Mouse (Mus musculus) liver, adult 2 months (tissue): ENCODE data around the gene Gadd45a. TPM values are rescaled to one million over a fixed set of nuclear protein-coding genes. Genes with fewer than 3 reads are reported as not detected.

ENCODE experiments used
- DNase-seq: peaks from one replicate; pipeline ENCODE4 v3.0.0-alpha.2; 2011; ENCODE audit warnings: low read depth, low spot score; ENCODE audit errors: extremely low read depth
- H3K27ac ChIP-seq: fragments of 200-500 bp; replicated peaks from 2 replicates; pipeline ENCODE4 v1.5.1; 2012; ENCODE audit warnings: low read depth, mild to moderate bottlenecking, control low read depth, inconsistent platforms, low read length; ENCODE audit not compliant: insufficient read depth
- H3K27me3 ChIP-seq: fragments of 200-500 bp; 2 replicates; pipeline ENCODE4 v1.6.1; 2012; ENCODE audit warnings: mild to moderate bottlenecking, moderate library complexity, low read length, inconsistent platforms; ENCODE audit not compliant: control insufficient read depth, insufficient read depth
- H3K36me3 ChIP-seq: fragments of 200-500 bp; 2 replicates; pipeline ENCODE4 v1.6.1; 2012; ENCODE audit warnings: low read length, inconsistent platforms; ENCODE audit not compliant: control insufficient read depth, insufficient read depth
- H3K4me1 ChIP-seq: fragments of 200-500 bp; 2 replicates; pipeline ENCODE4 v1.6.1; 2011; ENCODE audit warnings: low read length; ENCODE audit not compliant: control insufficient read depth, insufficient read depth
- H3K4me3 ChIP-seq: fragments of 200-500 bp; 2 replicates; pipeline ENCODE4 v1.5.1; 2011; ENCODE audit warnings: low read depth, mild to moderate bottlenecking, control low read depth, low read length, moderate library complexity; ENCODE audit not compliant: insufficient read depth
- H3K79me2 ChIP-seq: fragments of 200-500 bp; 2 replicates; pipeline ENCODE4 v1.6.1; 2012; ENCODE audit warnings: inconsistent platforms, mild to moderate bottlenecking, low read length, moderate library complexity; ENCODE audit not compliant: control insufficient read depth, insufficient read depth
- H3K9ac ChIP-seq: fragments of 200-500 bp; 2 replicates; pipeline ENCODE4 v1.6.1; 2012; ENCODE audit warnings: low read depth, mild to moderate bottlenecking, control low read depth, inconsistent platforms, low read length
- CTCF ChIP-seq: fragments of 200-500 bp; IDR thresholded peaks from 2 replicates; pipeline ENCODE4 v1.5.1; 2011; ENCODE audit warnings: low read depth, low read length, control low read depth
- POLR2A ChIP-seq: fragments of 200-500 bp; IDR thresholded peaks from 2 replicates; pipeline ENCODE4 v1.6.1; 2011; ENCODE audit warnings: low read length, control low read depth; ENCODE audit not compliant: insufficient read depth; ENCODE audit errors: extremely low read depth
- whole genome bisulfite sequencing: fragments of 180-500 bp; shearing (Covaris S2); methylation state at CpG from one replicate; pipeline ENCODE4 v1.1.7; 2018; 5-methylcytosine and 5-hydroxymethylcytosine counted together
- polyA plus RNA-seq: library from polyadenylated mRNA; depleted of rRNA; stranded (reverse); fragments of >200 nt; gene quantifications from 2 replicates; pipeline ENCODE4 v1.2.3, GENCODE M21; 2012
- total RNA-seq: library from RNA; depleted of rRNA; stranded (reverse); fragments of >200 nt; gene quantifications from 2 replicates; pipeline ENCODE4 v1.2.3, GENCODE M21; 2014

The Gadd45a gene
- total and polyA plus RNA-seq, 2 experiments, result 5.3 to 13.1 TPM

- Histone ChIP-seq H3K4me1 (no peaks in the 10 kb centered on the region), H3K27me3 (no peaks in the 10 kb centered on the region), H3K27ac (no peak overlapping the region), H3K4me3 (no peak overlapping the region), H3K36me3 (no peaks in the 10 kb centered on the region), H3K79me2 (no peaks in the 10 kb centered on the region), H3K9ac (no peak overlapping the region)
- WGBS, result 6% methylated on average over 1 of the region's 1 CpGs
- TF ChIP-seq POLR2A (no peak), CTCF (no peak)
- no peak for DNase-seq
These were observed 39.1 kb upstream of the Gadd45a start for GRCm38 (mm10) chr6:67076348-67076747.

- Histone ChIP-seq H3K27me3 (no peaks in the 10 kb centered on the region), H3K9ac (no peak overlapping the region), H3K36me3 (no peaks in the 10 kb centered on the region), H3K4me1 (no peaks in the 10 kb centered on the region), H3K79me2 (no peaks in the 10 kb centered on the region), H3K4me3 (no peak overlapping the region), H3K27ac (no peak overlapping the region)
- DNase-seq, result no peak
- TF ChIP-seq CTCF (no peak), POLR2A (no peak)
These were observed 37.6 kb upstream of the Gadd45a start for GRCm38 (mm10) chr6:67074868-67075267.

DNA sequence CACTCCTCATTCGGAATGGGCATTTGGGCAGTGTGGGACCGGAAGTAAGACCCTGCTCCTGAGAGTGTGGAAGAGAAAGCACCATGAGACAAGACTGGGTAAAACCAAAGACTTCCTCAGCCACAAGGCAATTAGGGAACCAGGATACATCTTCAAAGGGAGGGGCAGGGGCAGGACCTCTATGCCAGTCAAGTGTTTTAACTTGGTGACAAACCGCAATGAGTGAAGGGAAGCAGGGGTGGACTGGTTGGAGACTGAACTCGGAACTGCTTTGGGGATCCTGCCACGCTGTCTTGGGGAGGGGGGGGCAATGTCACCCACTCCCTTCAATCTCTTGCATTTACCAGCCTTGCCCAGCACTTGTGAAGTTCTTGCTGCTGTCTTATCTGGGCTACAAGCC, 36.7 kb upstream of the Gadd45a start:
- WGBS, result 88% methylated on average over 5 of the region's 5 CpGs

DNA sequence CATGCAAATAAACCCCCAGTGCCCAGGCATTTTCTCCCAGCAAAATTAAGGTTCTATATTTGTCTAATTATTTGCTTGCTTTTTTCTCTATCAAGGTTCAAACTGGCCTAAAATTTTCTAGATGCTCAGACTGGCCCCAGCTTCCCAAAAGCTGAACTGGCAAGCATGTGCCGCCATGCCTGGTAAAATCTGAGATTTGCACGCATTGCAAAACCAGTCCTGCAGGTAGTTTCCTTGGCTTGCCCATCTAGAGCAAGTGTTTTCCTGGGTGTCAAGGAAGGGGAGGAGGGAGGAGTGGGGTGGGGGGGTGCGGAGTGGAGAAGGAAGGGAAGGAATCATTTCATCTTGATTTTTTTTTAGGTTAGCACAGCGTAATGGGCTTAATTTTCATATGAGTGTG, 36.2 kb upstream of the Gadd45a start:
- Histone ChIP-seq H3K27me3 (no peaks in the 10 kb centered on the region), H3K36me3 (no peaks in the 10 kb centered on the region), H3K4me1 (no peaks in the 10 kb centered on the region), H3K79me2 (no peaks in the 10 kb centered on the region), H3K4me3 (no peak overlapping the region), H3K27ac (no peak overlapping the region), H3K9ac (no peak overlapping the region)
- WGBS, result 93% methylated on average over 4 of the region's 4 CpGs
- TF ChIP-seq CTCF (no peak), POLR2A (no peak)
- no peak for DNase-seq

More for the DNA sequence above, 36.7 kb upstream of the Gadd45a start:
- no peaks in the 10 kb centered on the region for H3K27me3 ChIP-seq
- H3K27ac ChIP-seq, result no peak overlapping the region
- no peak for DNase-seq
- no peaks in the 10 kb centered on the region for H3K4me1 ChIP-seq
- H3K79me2 ChIP-seq, result no peaks in the 10 kb centered on the region
- H3K4me3 ChIP-seq, result no peak overlapping the region
- TF ChIP-seq CTCF (no peak), POLR2A (no peak)
- H3K36me3 ChIP-seq, result no peaks in the 10 kb centered on the region
- no peak overlapping the region for H3K9ac ChIP-seq

DNA sequence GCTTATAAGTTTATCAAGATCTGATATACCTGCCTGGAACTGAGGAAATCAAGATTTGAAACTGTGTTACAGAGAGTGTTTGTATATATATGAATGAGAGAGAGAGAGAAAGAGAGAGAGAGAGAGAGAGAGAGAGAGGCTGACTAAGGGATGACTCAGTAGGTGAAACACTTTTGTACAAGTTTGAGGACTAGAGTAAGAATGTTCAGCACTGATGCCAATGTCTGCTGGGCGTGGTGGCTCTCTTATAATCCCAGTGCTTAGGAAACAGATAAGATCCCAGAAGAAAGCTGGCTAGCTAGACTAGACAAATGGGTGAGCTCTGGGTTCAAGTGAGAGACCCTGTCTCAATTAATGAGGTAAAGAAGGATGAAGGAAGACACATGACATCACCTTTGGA, 34.4 kb upstream of the Gadd45a start:
- TF ChIP-seq POLR2A, result no peak
- TF ChIP-seq CTCF, result no peak
- 97% methylated on average over 1 of the region's 1 CpGs for WGBS
- no peaks in the 10 kb centered on the region for H3K4me1 ChIP-seq
- no peaks in the 10 kb centered on the region for H3K36me3 ChIP-seq
- no peaks in the 10 kb centered on the region for H3K79me2 ChIP-seq
- no peak for DNase-seq
- H3K9ac ChIP-seq, result no peak overlapping the region
- no peaks in the 10 kb centered on the region for H3K27me3 ChIP-seq
- H3K27ac ChIP-seq, result no peak overlapping the region
- no peak overlapping the region for H3K4me3 ChIP-seq

- no peaks in the 10 kb centered on the region for H3K79me2 ChIP-seq
- no peak overlapping the region for H3K9ac ChIP-seq
- no peak overlapping the region for H3K4me3 ChIP-seq
- no peak for DNase-seq
- no peak overlapping the region for H3K27ac ChIP-seq
- TF ChIP-seq POLR2A (no peak), CTCF (no peak)
- H3K36me3 ChIP-seq, result no peaks in the 10 kb centered on the region
- no peaks in the 10 kb centered on the region for H3K4me1 ChIP-seq
- H3K27me3 ChIP-seq, result no peaks in the 10 kb centered on the region
- 82% methylated on average over 9 of the region's 9 CpGs for WGBS
These were observed 32.6 kb upstream of the Gadd45a start for GRCm38 (mm10) chr6:67069800-67070315.
